Mouse (Mus musculus): ENCODE measurements around the gene Rnf113a2. TPM values are rescaled to one million over a fixed set of nuclear protein-coding genes. Genes with fewer than 3 reads are reported as not detected.

Rnf113a2 gene
- 23.9 and 29.2 TPM in 2 replicates for polyA plus RNA-seq (2014; fragmentation: Nextera tagmentation; extraction: Ambion mirVana)

DNA sequence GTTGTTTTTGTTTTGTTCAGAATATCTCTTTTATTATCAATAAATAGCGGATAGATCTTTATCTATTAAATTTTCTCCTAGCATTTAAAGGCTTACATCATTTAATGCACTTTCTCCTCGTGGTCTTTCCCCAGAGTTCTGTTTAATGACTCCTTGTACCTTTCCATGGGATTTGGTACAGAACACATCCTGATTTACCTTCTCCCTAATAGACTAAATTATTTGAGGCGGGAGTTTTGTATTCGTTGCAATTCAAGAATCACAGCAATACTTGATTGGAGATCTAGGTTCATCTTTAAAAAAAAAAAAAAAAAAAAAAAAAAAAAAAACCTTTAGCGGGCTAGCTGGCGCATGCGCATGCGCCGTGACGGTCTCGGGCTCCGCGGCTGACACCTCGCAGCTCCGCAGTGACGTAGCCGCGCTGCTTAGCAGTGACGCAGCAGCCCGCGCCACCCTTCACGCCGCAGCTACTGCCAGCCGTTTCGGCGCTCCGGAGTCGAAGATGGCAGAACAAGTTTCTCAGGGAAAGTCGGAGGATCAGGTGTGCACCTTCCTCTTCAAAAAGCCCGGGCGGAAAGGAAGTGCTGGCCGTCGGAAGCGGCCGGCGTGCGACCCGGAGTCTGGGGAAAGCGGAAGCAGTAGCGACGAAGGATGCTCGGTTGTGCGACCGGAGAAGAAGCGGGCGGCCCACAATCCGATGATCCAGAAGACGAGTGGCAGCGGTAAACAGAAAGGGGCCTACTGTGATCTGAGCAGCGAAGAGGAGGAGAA lies at the start of gene Rnf113a2:
Gene Rnf113a2 (plus strand): TSS at position 363 of the 771 bp plus-strand sequence.
- peak; percentile 80 for ATAC-seq (replicated peaks; ENCODE audit: low FRiP score)
- Histone ChIP-seq H3K4me1 (replicated peaks; ENCODE audit: control insufficient read depth, insufficient read depth, low read length) (peaks cover 6% of the 10 kb centered on the region; the same call in 1 of the 2 replicates), H3K27me3 (ENCODE audit: control insufficient read depth, insufficient read depth, low read length) (no peaks in the 10 kb centered on the region), H3K27ac (ENCODE audit: low read depth, low read length) (no peak within 1 kb of the TSS), H3K9me3 (ENCODE audit: control insufficient read depth, low read length) (peaks cover 3% of the 10 kb centered on the region; the same call in 1 of the 2 replicates), H3K9ac (ENCODE audit: low read length) (peak within 1 kb of the TSS; percentile 72), H3K4me2 (ENCODE audit: low read depth, low read length, severe bottlenecking) (peak within 1 kb of the TSS; percentile 73), H3K36me3 (ENCODE audit: control insufficient read depth, insufficient read depth, low read length) (no peaks in the 10 kb centered on the region; the same call in 1 of the 2 replicates), H3K4me3 (ENCODE audit: low read depth, low read length) (peak within 1 kb of the TSS; percentile 52)
- DNase-seq (ENCODE audit: low spot score): peak; percentile 91
- WGBS: 4% methylated on average over 50 of the region's 50 CpGs

DNA sequence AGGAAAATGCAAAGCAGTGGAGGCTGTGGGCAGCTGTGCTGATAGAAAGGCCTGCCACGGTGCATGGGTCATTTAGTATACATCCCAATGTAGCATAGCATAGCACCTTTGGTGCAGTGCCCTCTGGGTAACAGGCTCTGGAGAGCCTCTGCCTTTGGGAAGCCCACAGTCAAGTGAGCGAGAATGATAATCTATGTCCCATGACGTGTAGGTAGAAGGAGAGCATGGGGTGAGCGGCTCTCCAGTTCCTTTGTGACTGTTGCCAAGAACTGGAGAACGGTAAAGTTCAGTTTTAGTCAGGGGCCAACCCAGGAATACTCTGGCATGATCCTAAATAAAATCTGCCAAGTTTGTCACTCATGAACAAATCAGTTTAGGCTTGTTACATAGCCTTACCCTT lies 45.3 kb upstream of the Rnf113a2 start:
- Histone ChIP-seq H3K4me2 (ENCODE audit: low read depth, low read length, severe bottlenecking) (no peak overlapping the region), H3K4me1 (replicated peaks; ENCODE audit: control insufficient read depth, insufficient read depth, low read length) (no peaks in the 10 kb centered on the region), H3K36me3 (ENCODE audit: control insufficient read depth, insufficient read depth, low read length) (peaks cover 10% of the 10 kb centered on the region; the same call in 1 of the 2 replicates), H3K9ac (ENCODE audit: low read length) (no peak overlapping the region), H3K4me3 (ENCODE audit: low read depth, low read length) (no peak overlapping the region), H3K27ac (ENCODE audit: low read depth, low read length) (no peak overlapping the region), H3K27me3 (ENCODE audit: control insufficient read depth, insufficient read depth, low read length) (no peaks in the 10 kb centered on the region), H3K9me3 (ENCODE audit: control insufficient read depth, low read length) (no peaks in the 10 kb centered on the region)
- DNase-seq (ENCODE audit: low spot score): no peak
- WGBS: 87% methylated on average over 5 of the region's 5 CpGs
- no peak for ATAC-seq (replicated peaks; ENCODE audit: low FRiP score)

GRCm38 (mm10) chr12:84373831-84374481 lies 43.0 kb upstream of the Rnf113a2 start:
- no peak overlapping the region for H3K9ac ChIP-seq (ENCODE audit: low read length)
- no peak overlapping the region for H3K4me3 ChIP-seq (ENCODE audit: low read depth, low read length)
- H3K27ac ChIP-seq (ENCODE audit: low read depth, low read length): no peak overlapping the region
- no peaks in the 10 kb centered on the region for H3K4me1 ChIP-seq (replicated peaks; ENCODE audit: control insufficient read depth, insufficient read depth, low read length)
- H3K36me3 ChIP-seq (ENCODE audit: control insufficient read depth, insufficient read depth, low read length): peaks cover 10% of the 10 kb centered on the region; the same call in 1 of the 2 replicates
- no peak for DNase-seq (ENCODE audit: low spot score)
- ATAC-seq (replicated peaks; ENCODE audit: low FRiP score): no peak
- H3K9me3 ChIP-seq (ENCODE audit: control insufficient read depth, low read length): no peaks in the 10 kb centered on the region
- no peak overlapping the region for H3K4me2 ChIP-seq (ENCODE audit: low read depth, low read length, severe bottlenecking)
- WGBS: 94% methylated on average over 6 of the region's 6 CpGs
- no peaks in the 10 kb centered on the region for H3K27me3 ChIP-seq (ENCODE audit: control insufficient read depth, insufficient read depth, low read length)

DNA sequence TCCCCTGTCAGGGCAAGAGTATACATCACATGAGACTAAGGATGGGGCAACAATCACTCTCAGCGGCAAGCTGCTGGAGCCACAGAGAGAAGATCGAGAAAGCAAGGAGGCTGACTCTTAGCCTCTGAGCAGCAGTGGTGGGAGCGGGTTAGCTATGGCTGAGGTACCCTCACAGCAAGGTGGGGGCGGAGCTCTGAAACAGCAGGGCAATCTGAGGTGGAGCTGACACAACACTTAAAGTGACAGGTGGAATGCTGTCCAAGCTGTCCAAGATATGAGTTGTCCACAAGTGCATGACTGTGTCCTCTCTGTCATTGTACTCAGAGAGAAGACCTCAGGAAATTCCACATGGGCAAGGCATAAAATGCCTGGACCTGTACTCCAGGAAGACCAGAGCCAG lies 34.6 kb upstream of the Rnf113a2 start:
- Histone ChIP-seq H3K4me3 (ENCODE audit: low read depth, low read length) (no peak overlapping the region), H3K4me1 (replicated peaks; ENCODE audit: control insufficient read depth, insufficient read depth, low read length) (no peaks in the 10 kb centered on the region)
- 82% methylated on average over 4 of the region's 4 CpGs for WGBS

GRCm38 (mm10) chr12:84384644-84385081 lies 32.3 kb upstream of the Rnf113a2 start:
- 93% methylated on average over 5 of the region's 5 CpGs for WGBS
- Histone ChIP-seq H3K9me3 (ENCODE audit: control insufficient read depth, low read length) (no peaks in the 10 kb centered on the region), H3K4me1 (replicated peaks; ENCODE audit: control insufficient read depth, insufficient read depth, low read length) (no peaks in the 10 kb centered on the region), H3K36me3 (ENCODE audit: control insufficient read depth, insufficient read depth, low read length) (no peaks in the 10 kb centered on the region), H3K27me3 (ENCODE audit: control insufficient read depth, insufficient read depth, low read length) (no peaks in the 10 kb centered on the region), H3K4me3 (ENCODE audit: low read depth, low read length) (no peak overlapping the region), H3K27ac (ENCODE audit: low read depth, low read length) (no peak overlapping the region), H3K4me2 (ENCODE audit: low read depth, low read length, severe bottlenecking) (no peak overlapping the region), H3K9ac (ENCODE audit: low read length) (no peak overlapping the region)
- peak; percentile 38 for DNase-seq (ENCODE audit: low spot score)
- ATAC-seq (replicated peaks; ENCODE audit: low FRiP score): no peak

More for the DNA sequence above, 34.6 kb upstream of the Rnf113a2 start:
- H3K36me3 ChIP-seq (ENCODE audit: control insufficient read depth, insufficient read depth, low read length): no peaks in the 10 kb centered on the region
- ATAC-seq (replicated peaks; ENCODE audit: low FRiP score): no peak
- H3K4me2 ChIP-seq (ENCODE audit: low read depth, low read length, severe bottlenecking): no peak overlapping the region
- DNase-seq (ENCODE audit: low spot score): no peak
- no peaks in the 10 kb centered on the region for H3K9me3 ChIP-seq (ENCODE audit: control insufficient read depth, low read length)
- H3K27ac ChIP-seq (ENCODE audit: low read depth, low read length): no peak overlapping the region
- no peak overlapping the region for H3K9ac ChIP-seq (ENCODE audit: low read length)
- H3K27me3 ChIP-seq (ENCODE audit: control insufficient read depth, insufficient read depth, low read length): no peaks in the 10 kb centered on the region

GRCm38 (mm10) chr12:84385408-84385807 lies 31.6 kb upstream of the Rnf113a2 start:
- Histone ChIP-seq H3K9ac (ENCODE audit: low read length) (no peak overlapping the region), H3K36me3 (ENCODE audit: control insufficient read depth, insufficient read depth, low read length) (no peaks in the 10 kb centered on the region), H3K27ac (ENCODE audit: low read depth, low read length) (no peak overlapping the region), H3K4me2 (ENCODE audit: low read depth, low read length, severe bottlenecking) (no peak overlapping the region), H3K9me3 (ENCODE audit: control insufficient read depth, low read length) (no peaks in the 10 kb centered on the region), H3K4me1 (replicated peaks; ENCODE audit: control insufficient read depth, insufficient read depth, low read length) (no peaks in the 10 kb centered on the region), H3K4me3 (ENCODE audit: low read depth, low read length) (no peak overlapping the region), H3K27me3 (ENCODE audit: control insufficient read depth, insufficient read depth, low read length) (no peaks in the 10 kb centered on the region)
- DNase-seq (ENCODE audit: low spot score) (no peak), ATAC-seq (replicated peaks; ENCODE audit: low FRiP score) (no peak)
- WGBS: 95% methylated on average over 4 of the region's 4 CpGs

DNA sequence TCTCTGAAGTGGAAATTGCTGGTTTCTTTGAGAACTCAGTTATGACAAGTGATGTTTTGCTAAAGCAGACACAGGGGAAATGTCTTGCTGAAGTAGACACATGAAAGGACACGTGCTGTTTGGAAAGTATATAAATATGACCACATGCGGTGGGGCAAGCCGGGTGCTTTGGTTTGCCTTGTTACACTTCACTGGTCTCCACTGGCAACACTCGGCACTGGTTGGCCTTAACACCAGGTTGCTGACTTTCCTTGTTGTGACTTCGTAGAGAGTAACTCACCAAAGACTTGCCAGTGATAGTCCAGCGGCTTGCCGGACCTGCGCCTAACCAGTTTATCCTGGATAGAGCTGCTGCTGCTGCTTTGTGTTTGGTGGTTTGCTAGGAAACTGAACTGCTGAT lies 28.9 kb upstream of the Rnf113a2 start:
- H3K4me3 ChIP-seq (ENCODE audit: low read depth, low read length): no peak overlapping the region
- no peak overlapping the region for H3K9ac ChIP-seq (ENCODE audit: low read length)
- DNase-seq (ENCODE audit: low spot score): peak; percentile 21
- no peaks in the 10 kb centered on the region for H3K9me3 ChIP-seq (ENCODE audit: control insufficient read depth, low read length)
- no peak overlapping the region for H3K4me2 ChIP-seq (ENCODE audit: low read depth, low read length, severe bottlenecking)
- H3K4me1 ChIP-seq (replicated peaks; ENCODE audit: control insufficient read depth, insufficient read depth, low read length): no peaks in the 10 kb centered on the region
- no peak for ATAC-seq (replicated peaks; ENCODE audit: low FRiP score)
- H3K36me3 ChIP-seq (ENCODE audit: control insufficient read depth, insufficient read depth, low read length): no peaks in the 10 kb centered on the region
- H3K27ac ChIP-seq (ENCODE audit: low read depth, low read length): no peak overlapping the region
- WGBS: 87% methylated on average over 8 of the region's 8 CpGs
- no peaks in the 10 kb centered on the region for H3K27me3 ChIP-seq (ENCODE audit: control insufficient read depth, insufficient read depth, low read length)

GRCm38 (mm10) chr12:84388774-84389400 lies 28.1 kb upstream of the Rnf113a2 start:
- ATAC-seq (replicated peaks; ENCODE audit: low FRiP score): no peak
- no peaks in the 10 kb centered on the region for H3K4me1 ChIP-seq (replicated peaks; ENCODE audit: control insufficient read depth, insufficient read depth, low read length)
- no peak overlapping the region for H3K4me2 ChIP-seq (ENCODE audit: low read depth, low read length, severe bottlenecking)
- no peaks in the 10 kb centered on the region for H3K36me3 ChIP-seq (ENCODE audit: control insufficient read depth, insufficient read depth, low read length)
- no peak overlapping the region for H3K27ac ChIP-seq (ENCODE audit: low read depth, low read length)
- WGBS: 77% methylated on average over 14 of the region's 14 CpGs
- no peak for DNase-seq (ENCODE audit: low spot score)
- H3K9me3 ChIP-seq (ENCODE audit: control insufficient read depth, low read length): no peaks in the 10 kb centered on the region
- H3K27me3 ChIP-seq (ENCODE audit: control insufficient read depth, insufficient read depth, low read length): no peaks in the 10 kb centered on the region
- H3K4me3 ChIP-seq (ENCODE audit: low read depth, low read length): no peak overlapping the region
- H3K9ac ChIP-seq (ENCODE audit: low read length): no peak overlapping the region

Data from forebrain, embryonic 11.5 days (tissue).